Mouse (Mus musculus) thymus, postnatal 4 days (tissue): ENCODE measurements around the gene Mical3.
A peak's percentile ranks its signal among the peaks of the same experiment; 100 is the strongest.

Experiments
- DNase-seq: peaks from one replicate; pipeline ENCODE4 v3.0.0; 2021

Gene Mical3

DNA sequence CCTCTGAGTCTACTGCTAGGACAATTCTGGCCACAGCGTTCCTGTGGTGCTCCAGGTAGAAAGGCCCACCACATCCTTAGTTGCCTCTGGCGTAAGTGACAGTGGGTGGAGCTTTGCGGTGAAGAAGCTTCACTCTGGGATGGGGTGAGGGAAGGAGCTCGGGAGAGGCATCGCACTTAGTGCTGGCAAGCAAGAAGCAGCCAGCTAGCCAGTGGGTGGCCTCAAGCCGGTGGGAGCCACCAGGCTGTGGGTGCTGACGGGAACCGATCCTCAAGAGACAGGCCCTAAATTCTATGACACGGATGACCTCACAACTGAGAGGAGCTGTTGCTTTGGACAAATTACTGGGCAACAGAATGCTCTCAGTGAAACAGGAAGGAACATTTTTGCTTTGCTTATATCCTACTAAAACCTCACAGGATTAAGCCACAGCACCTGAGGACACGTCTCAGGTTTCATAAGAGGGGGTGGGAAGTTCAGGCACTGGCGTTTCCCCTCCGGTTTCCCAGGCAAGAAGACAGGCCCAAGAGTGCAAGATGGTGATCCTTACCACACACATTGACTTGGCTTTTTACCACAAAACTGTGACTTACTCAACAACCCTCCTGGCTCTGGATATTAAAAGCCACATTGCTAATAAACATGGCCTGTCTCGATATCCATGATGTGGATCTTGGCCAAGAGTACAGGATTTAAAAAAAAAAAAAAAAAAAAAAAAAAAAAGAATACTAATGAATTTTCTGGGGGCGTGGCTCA is 87.2 kb downstream of the Mical3 start:
- DNase-seq: no peak

- no peak for DNase-seq
Measured at GRCm38 (mm10) chr6:121039719-121040118, 91.1 kb downstream of the Mical3 start.

GRCm38 (mm10) chr6:121039286-121039685 is 91.5 kb downstream of the Mical3 start:
- no peak for DNase-seq

DNA sequence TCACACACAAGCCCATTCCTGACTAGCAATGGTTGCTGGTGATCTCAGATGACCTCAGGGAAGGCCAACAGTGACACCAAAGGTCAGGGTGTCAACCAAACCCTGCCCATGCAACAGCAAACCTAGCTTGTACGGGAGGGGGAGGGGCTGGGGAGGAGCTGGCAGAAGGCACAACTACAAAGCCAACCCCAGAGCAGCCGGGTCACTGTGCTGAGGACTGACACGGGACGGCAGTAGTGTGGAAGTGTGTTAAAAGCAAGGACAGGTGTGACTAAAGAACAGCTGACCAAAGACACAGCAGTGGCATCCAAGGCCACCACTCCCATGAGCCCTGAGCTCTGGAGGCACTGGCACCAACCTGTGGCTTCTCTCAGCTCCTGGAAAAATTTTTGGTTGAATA is 93.7 kb downstream of the Mical3 start:
- DNase-seq: no peak

GRCm38 (mm10) chr6:121035929-121036328 is 94.9 kb downstream of the Mical3 start:
- DNase-seq: no peak

DNA sequence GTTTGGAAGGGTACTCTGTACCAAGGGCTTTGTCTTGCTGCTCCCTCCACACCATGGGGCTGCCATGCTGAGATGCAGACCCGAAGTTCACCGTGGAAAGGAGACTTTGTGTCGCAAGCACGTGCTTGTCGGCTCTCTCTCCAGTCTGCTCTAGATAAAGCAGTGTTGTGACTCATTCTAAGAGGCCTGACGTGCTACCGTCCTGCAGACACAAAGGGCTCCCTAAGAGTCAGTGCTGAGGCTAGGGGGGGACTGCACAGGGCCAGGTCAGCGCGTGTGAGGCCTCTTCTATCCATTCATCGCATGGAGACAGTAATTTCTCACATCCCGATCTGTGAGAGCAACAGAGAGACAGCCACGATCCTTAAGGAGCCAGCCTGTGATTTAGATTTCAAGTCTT is 95.5 kb downstream of the Mical3 start:
- no peak for DNase-seq

- no peak for DNase-seq
Measured at GRCm38 (mm10) chr6:121033250-121033649, 97.5 kb downstream of the Mical3 start.

- no peak for DNase-seq
Measured at GRCm38 (mm10) chr6:121031370-121031769, 99.4 kb downstream of the Mical3 start.

GRCm38 (mm10) chr6:121029897-121030589 is 100.8 kb downstream of the Mical3 start:
- no peak for DNase-seq

DNA sequence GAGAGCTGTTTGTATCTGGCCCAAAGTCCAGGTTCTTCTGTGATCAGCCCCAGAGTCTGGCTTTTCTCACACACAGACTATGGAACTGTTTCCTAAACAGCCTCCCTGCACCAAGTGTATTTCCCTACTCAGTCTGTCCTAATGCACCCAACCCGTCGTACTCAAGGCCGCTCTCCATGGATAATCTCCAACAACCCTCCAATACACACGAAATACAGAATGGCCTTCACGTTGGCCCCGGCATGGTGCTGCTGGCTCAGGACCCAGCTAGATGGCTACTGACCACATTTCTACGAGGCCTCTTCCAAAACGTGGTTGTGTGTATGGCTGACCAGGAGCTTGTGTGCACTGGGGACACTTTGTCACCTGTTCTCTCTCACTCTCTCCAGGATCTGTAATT is 102.3 kb downstream of the Mical3 start:
- DNase-seq: no peak

DNA sequence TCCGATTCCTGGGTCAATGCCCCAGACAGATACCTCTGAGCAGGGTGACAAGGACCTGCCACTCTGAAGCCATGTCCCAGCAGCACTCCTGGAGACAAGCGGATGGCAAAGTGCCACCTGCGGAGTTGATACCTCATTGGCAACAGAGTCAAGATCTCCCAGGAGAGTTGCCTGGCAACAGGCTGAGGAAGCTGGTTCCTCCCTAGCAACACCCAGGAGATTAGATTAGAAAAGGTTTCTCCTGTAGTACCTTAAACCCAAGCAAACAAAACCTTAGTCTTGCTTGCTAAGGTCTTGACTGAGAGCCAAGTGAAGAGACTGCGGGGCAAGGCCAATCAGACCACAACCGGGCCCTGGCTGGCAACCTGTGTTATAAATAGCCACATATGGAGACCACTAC is 103.5 kb downstream of the Mical3 start:
- no peak for DNase-seq

GRCm38 (mm10) chr6:121026866-121027265 is 103.9 kb downstream of the Mical3 start:
- DNase-seq: no peak

- DNase-seq: no peak
Measured at GRCm38 (mm10) chr6:121026019-121026584, 104.7 kb downstream of the Mical3 start.

- DNase-seq: no peak
Measured at GRCm38 (mm10) chr6:121018147-121018546, 112.7 kb downstream of the Mical3 start.

DNA sequence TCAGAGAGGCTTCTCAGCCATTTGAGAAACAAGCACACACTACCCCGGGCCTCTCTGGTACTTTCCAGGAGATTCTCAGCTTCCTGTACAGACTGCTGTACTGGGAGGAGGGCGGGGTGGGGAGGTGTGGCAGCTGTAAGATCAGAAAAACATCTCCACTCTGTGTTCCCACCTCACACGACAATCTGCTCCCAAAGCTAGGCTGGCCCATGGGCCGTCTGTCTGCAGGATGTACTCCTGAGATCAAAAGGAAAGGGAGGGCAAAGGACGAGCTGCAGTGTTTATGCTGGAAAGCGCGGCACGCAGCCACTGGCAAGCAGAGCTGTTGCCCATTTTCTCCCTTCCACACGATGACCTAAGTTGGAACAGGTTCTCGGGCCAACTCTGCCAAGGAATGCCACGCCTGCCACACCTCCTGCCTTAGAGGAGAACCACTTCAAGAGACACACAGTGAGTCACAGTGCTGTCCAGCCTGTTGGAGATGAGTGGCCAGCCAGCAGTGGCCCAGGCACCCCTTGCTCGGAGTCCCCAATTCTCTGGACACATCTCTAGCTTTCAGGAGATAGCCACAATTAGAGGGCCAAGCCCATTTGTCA is 113.3 kb downstream of the Mical3 start:
- DNase-seq: peak; percentile 39

DNA sequence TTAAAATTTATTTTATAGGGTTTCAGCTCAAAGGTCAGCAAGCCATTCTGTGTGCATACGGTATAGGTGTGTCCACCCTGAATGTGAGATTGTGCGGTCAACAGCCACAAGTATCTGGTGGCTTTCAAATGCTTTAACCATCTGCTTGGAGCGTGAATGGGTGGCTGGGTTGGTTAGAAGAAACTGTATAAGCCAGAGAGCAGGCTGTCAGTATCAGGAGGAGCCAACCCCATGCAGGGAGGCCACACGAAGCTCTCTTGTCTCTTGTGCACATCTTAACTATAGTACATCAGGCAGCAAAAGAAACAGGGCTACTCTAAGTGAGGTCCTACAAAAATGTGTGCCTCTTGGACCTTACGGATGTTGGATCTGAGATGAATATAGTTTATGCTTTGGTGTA is 114.7 kb downstream of the Mical3 start:
- no peak for DNase-seq

- no peak for DNase-seq
Measured at GRCm38 (mm10) chr6:121014339-121014738, 116.5 kb downstream of the Mical3 start.

DNA sequence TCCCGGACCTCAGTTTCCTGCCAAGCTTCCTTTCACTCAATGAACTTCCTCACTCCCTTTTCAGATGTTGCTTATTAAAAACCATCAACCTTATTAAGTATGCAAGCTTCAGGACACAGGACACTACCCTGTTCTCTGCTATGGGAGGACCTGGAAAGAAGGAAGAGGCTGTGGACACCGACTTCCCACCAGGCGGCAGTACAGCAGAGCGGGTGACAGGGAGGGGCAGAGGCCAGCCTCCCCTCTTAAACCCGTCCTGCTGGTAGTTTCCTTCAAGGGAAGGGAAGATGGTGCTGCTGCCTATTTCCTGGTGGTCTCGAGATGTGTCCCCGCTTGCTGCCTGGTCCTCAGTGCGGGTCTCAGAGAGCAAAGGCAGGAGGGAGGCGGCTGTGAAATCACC is 117.0 kb downstream of the Mical3 start:
- peak; percentile 81 for DNase-seq

GRCm38 (mm10) chr6:121011709-121012108 is 119.1 kb downstream of the Mical3 start:
- DNase-seq: no peak

GRCm38 (mm10) chr6:121009651-121010050 is 121.1 kb downstream of the Mical3 start:
- DNase-seq: no peak

DNA sequence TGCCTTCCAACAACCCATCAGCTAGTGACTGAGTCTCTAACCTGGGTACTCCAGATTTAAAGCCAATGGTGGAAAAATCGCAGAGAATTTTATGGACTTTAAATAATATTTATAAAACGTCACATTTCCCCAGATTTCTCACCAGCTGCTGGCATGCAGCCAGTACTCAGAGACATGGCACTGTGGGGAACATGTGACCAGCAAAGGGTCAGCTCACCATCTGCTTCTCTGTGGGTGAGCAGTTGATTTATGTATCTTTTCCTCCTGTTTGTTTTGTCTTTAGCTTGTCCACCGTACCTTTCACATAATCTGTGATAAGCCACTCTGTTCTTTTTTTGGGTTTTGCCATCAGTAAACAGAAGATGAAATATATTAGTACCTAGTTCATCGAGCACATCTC is 125.8 kb downstream of the Mical3 start:
- no peak for DNase-seq

GRCm38 (mm10) chr6:121002952-121003351 is 127.8 kb downstream of the Mical3 start:
- no peak for DNase-seq

- no peak for DNase-seq
Measured at GRCm38 (mm10) chr6:120999860-121000526, 130.8 kb downstream of the Mical3 start.
